Mouse (Mus musculus) thymus, adult 18-20 months (tissue): ENCODE measurements around the gene F11.

Experiments
- DNase-seq, 2 experiments: peaks; one replicate each; pipeline ENCODE4 v3.0.0; 2022; ENCODE audit warnings: mixed read lengths in 2 of 2

Gene F11

DNA sequence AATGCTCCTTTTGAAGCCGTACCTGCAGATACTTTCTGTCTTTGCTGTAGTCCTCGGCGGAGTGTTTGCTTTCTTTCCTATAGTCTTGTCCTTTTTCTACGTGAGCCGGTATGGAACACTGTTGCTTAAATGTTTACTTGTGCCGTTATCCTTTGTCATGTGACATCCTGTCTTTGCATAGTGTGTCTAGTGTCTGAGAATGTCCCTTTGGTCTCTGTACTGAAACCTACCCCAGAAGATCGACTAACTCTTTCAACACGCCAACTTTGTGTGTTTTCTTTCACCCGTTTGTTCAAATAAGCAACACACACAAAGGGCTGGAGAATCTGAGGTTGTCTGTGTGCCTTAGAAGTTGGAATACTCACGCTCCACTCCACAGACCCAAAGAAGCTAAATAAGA, at the start of gene F11:
Gene F11, minus strand, starts transcription at position 112 of the 400 bp plus-strand sequence.
- DNase-seq = no peak

DNA sequence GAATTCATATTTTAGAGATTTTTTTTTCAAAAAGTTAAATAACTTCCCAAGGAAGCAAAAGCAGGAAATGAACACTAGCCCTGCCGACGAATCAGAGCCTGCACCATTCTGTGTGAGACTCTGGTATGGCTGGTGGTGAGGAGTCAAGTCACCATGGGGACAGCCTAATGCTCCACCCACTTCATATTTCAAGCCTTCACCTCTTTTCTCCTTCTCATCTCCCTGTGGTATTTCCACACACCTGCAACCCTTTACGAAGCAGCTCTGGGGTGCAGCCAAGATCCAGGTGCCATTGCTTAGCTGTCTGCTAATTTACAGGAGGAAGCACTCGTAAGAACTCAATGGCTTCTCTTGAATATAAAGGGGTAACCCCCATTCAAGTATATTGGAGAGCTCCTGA, 49.1 kb upstream of the F11 start:
- no peak for DNase-seq

DNA sequence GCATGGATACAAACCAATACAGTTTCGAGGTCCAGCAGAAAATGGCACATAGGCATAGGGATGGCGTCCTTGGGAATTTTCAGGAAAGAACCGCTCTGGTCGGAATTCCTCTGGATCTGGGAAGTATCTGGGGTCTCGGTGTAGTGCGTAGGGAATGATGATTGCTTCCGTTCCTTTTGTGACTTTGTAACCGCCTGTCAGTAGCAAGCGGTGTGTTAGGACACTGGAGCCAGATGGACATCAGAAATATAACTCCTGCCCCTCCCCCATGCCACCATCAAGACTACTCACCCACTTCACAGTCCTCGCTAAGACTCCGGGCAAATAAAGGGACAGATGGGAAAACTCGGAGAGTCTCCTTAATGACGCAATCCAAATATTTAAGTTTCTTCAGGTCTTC, 46.5 kb upstream of the F11 start, which contains the start of gene Gm45753:
Gene Gm45753, minus strand, starts transcription at position 101 of the 400 bp plus-strand sequence.
- no peak for DNase-seq

DNA sequence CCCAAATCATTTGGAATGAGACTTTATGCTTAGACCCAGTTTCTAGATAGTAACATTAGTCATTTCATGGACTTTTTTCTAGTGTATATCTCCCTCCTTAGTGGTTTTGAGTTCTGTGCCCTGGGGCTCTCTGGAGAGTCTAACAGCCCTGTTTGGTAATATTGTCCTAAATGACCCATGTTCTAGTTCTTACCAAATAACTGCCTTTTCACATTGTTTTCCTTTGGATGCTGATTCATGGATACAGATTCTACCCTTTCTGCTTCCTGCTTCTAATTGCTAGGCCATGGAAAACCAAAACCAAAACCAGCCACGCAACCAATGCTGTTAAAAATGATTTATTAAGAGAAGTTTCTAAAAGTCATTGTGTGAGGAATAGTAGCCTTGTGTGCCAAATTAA, 43.6 kb upstream of the F11 start:
- no peak for DNase-seq

DNA sequence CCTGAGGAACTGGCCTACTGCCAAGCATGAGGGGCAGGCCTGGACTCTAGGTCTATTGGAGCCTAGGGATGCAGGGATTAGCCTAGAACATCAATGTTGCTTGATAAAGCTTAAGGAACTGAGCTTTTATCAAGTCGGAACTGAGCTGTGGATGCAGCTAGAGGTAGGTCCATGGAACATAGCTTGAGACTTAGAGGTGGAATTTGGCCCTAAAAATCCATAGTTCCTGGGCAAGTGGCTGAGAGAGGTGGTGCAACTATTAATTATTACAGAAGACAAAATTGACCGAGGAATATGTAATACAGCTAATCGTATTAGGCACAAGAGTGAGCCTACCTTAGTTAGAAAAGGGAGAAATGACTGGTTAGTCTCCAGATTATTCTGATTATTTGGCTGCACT, 42.5 kb upstream of the F11 start:
- DNase-seq = no peak

DNA sequence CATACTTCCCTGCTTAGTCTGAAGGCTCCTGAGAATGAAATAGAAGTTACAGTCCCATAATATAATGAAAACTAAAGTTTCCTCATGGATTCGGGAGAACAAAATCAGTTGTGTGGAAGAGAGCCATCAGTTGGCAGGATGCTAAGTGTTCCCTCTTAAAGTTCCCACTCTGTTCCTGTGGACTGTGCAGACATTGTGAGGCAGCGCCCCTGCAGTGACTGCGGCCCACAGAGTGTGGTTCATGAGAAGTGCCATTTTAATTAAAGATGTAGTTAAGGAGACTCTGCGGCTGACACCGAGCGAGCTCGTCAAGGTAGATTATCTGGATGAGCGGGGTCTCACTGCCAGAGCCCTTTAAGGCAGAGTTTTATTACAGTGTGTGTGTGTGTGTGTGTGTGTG, 40.6 kb upstream of the F11 start:
- DNase-seq = no peak

DNA sequence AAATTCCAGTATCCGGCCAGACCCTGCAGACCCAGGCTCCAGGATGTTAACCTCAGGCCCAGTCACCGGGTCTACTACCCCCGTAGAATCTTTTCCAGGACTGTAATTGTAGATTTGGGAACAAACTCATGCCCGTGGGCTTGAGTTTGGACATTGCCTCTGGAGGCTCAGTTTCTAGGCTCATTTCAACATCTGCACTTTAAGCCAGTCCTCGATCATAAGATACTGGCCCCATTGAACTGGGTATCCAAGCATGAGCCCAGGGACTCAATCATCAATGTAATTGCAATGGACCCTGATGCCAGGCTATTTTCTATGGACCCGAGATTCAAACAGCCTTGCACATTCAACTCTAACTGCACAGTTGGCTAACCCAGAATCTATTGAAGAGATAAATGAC, 33.4 kb upstream of the F11 start:
- no peak for DNase-seq

DNA sequence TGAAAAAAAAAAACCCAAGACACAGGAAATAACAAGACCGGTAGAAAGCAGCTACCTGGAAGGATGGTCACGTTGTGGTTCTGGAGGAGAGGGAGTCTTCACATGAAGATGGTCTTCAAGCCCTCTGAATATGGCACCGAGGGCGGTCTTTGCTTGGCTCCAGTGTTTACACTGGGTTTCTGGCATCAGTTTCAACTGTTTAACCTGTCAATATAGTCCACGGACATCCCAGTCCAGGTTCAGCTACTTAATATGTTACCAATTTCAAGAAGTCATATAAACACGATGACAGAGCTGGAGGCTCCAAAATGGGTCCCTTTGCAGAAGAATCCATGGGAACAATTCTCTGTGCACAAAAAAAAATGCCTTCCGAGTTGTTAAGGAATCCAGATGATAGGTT, 32.9 kb upstream of the F11 start, which contains the start of gene Klkb1:
Gene Klkb1, minus strand, starts transcription at position 173 of the 400 bp plus-strand sequence.
- DNase-seq = no peak

DNA sequence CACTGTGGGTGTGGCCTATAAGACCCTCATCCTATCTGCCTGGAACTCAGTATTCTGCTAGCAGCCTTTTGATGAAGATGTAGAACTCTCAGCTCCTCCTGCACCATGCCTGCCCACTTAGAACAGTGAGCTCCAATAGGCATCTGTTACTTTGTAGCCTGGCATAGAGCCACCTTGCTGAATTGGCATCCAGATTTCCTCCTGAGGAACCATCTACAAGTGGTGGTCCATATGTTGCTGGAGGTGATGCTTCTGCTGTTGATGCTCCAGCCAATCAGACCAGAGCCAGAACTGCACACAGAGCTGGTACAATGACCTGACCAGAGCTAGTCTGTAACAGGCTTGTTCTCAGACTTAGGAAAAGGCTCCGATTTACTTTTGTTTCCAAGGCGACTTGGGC, 30.0 kb upstream of the F11 start:
- no peak for DNase-seq

DNA sequence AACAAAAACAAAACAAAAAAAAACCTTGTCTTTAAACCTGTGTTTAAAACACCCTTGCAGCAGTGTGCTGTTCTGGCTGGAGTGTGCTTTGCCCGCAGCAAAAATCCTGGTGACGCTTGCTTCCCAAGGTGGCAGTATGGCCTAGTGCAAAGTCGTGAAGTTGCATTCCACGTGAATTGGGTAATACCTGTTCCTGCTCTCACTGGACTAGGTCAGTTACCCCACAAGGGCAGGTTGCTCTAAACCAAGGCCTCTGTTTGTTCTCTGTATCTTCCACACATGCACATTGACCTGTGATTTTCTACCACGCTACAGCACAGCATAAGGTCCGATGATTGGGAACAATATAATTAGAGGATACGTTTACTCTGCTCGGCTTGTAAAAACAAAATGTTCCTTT, 19.8 kb upstream of the F11 start:
- DNase-seq = no peak

DNA sequence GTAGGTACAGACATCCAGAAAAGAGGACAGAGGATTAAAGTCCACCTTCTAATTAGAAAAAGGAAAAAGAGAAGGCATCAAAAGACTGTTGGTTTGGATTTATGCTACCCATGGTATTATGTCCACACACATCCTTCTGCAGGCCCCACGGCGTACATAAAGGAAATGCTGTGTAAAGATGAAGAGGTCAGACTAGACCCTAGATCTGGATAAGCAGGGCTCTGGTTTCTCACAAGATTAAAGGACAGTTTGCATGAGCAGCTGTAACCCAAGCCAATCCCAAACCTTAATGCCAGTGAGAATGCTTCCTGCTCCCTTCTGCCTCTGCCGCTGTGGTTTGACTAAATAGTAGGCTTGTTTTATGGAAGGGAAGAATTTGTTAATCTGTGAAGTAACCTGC, 15.6 kb upstream of the F11 start:
- no peak for DNase-seq

DNA sequence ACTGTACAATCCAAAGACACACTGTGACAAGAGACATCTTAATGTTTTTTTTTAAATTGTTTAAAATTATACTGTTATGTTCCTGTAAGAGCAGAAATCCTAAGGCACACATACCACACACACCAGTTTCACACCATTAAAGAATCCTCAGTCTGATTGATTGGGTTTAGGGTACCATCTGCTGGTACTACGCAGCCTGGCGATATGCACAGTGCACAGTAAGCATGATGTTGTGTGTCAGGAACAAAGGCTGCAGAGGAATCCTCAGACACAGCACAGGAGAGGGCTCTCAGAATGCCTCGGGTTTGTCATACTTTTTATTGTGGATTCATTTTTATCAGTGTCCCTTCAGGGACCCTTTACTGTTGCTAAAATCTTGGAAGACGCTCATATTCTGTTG, 12.5 kb upstream of the F11 start:
- no peak for DNase-seq

DNA sequence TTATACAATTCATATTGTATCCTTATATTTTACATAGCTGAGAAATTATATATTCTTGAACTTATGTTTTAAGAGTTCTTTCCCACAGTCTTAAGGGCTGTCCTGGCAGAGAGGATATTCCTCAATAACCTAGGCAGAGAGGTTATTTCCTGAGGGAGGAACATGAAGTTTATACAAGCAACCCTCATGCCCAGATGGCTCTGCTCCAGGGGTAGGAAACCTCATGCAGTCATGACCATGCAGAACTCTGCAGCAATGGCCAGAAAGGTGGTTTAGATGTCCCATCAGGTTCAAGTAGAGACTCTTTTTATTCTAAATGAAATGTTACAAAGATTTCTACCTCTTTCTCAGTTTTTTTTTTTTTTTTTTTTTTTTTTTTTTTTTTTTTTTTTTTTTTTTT, 7.2 kb upstream of the F11 start:
- no peak for DNase-seq

DNA sequence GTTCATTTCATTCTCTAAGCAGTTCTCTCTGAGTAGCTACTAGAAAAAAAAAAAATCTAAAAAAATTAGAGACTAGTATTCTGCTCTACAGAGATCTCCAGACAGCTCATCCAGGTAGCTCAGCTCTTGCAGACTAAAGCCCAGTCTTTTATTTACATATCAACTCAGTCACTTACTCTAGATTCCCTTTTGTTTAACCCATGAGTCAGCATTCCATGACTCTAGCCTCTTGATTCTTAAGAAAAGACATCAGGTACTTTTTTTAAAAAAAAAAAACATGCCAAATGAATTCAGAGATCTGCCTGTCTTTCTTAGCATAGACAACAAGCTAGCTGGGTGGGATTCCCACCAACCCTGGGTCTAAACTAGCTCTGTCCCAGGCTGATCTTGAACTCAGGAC, 6.7 kb upstream of the F11 start:
- no peak for DNase-seq

DNA sequence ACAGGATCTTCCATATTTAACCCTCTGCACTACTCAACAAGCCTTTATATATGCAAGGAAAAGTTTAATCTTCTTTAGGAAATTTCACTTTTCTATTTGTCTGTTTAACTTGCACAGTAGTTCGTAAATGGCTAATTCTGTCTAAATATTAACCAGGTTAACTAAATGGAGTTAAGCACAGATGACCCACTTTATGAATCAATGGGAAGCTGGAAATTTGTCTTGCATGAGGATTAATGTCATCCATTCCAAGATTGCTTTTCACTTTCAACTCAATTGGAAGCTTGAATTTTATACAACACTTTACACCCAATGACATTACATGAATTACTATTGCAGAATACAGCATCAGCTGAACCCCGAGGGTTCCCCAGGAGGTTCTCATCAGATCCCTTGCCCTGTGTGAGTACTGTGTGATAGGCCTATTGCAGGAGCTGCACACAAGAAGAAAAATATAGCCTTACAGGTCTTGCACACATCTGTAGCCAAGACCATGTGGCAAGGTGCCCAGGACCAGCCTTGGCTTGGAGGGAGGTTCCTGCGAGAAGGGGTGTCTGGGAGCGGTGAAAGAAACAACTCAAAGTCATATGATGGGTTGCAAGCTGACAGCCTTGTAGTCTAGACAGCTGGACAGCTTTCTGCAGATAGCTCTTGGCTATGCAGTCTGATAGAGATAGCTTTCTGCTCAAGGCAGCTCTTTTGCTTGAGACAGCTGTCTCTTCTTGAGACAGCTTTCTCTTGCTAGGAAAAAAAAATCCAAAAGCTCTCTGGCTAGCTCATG, 6.0 kb upstream of the F11 start:
- no peak for DNase-seq

DNA sequence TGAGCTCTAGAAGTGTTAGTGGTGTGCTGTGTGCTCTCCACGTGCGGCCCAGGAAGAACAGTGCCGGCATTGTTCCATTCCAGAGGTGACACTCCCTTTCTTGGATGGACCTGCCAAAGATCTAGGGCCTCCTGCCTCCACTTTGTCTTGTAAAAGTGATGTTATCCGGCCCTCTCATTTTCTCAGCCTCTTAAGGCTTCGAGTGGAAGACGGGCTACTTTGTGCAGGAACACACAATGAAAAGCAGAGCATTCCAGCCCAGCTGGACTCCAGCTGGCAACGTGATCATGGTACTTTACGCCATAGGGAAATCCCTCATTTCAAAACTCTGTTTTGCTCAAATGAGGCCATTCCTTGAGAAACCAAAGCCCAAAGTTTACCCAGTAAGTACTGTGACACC, 5.2 kb upstream of the F11 start:
- DNase-seq = no peak

DNA sequence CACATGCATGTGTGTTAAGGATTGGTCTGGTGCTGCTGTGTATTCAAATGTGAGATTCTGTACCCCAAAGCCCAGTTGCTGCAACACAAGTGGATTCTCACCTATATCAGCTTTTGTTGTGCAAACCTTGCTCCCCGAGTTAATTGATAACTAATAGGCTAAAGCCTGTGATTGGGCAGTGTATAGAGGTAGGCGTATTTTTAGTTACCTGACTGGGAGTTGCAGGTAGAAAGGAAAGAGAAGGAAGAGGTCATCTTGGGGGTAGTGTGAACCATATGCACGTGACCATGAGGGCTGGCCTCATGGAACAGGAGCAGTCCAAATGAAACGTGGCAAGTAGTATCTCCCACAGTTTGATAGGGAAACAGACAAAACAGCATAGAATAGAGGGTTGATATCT, 3.1 kb upstream of the F11 start:
- DNase-seq = no peak

DNA sequence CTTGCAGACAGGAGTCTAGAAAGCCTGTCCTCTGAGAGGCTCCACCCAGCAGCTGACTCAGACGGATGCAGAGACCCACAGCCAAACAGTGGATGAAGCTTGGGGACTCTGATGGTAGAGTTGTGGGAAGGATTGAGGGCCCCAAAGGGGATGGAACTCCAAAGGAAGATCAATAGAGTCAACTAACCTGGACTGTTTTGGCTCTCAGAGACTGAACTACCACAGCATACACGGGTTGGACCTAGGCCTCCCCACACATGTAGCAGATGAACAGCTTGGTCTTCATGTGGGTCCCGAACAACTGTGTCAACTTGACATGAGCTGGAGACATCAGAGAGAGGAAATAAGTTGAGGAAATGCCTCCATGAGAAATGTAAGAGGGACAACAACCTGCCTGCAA, 1.0 kb upstream of the F11 start:
- no peak for DNase-seq

DNA sequence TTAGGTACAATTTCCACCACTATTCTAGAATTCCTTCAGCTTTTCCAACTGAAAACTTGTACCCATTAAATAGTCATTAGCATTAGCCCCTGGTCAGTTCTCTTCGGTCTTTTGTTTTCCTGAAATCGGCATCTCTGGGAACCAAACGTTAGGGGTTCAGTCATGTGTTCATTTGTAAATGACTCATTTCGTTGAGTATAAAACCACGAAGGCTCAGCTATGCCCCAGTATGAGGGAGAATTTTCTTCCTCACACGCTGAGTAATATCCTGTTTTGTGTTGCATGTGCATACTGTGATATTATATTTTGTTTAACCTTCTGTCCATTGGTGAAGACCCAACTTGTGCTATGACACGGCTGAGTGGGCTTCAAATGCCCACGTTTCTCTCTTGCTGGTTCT, 3.4 kb downstream of the F11 start:
- no peak for DNase-seq

DNA sequence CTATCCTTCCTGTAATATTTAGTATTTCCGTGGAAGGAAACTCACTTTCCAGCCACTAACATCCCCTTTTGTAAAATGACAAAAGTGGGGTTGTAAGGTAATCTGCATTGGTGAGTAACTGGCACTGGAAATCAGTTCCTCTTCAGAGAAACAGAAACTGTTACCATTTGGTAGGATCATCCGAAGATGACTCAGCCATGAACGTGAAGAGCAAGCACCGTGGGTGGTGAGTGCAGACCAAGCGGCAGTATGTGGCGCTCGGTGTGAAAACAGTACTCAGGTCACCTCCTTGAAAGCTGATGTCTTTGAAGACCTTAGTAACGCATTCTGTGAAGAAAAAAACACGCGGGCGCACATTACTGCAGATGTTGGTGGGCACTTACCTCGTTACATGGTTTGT, 6.8 kb downstream of the F11 start:
- DNase-seq = no peak

DNA sequence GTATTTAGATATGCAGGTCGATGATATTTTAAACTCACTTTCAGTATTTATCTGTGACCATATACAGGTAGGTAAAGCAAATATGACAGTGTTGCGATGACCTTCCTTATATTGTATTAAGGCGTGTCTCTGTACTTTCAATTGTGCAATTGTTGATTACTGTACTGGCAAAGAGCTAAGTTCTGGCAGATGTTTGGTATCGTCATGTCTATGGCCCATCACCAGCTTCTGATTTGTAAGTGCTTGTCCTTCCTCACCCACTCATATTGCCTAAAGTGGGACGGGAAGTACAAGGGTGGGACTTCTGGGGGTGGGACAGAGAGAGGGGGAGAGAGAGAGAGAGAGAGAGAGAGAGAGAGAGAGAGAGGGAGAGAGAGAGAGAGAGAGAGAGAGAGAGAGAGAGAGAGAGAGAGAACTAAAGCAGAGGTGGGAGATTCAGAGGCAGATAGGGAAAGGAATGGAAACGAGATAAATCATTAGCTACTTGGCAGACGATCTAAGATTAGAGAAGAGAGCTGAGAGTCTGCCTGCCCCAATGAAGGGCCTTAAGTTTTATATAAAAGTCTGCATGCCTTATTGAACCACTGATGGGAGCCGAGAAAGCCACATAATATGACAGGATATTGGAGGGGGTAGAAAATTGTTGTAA, 7.5 kb downstream of the F11 start:
- no peak for DNase-seq

DNA sequence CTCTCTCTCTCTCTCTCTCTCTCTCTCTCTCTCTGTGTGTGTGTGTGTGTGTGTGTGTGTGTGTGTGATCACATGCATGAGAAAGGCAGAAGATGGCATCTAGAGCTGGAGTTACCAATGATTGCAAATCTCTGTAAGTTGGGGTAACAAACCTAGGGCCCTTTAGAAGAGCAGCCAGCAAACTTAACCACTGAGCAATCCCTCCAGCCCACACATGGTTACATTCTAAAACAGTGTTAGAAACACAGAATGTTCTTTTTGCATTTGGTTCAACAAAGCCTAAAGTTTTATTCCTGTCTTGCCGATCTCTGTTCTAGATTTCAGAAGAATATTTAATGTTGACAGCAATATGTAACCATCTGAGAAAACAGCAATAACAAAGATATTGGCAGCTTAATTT, 8.2 kb downstream of the F11 start:
- DNase-seq = no peak

DNA sequence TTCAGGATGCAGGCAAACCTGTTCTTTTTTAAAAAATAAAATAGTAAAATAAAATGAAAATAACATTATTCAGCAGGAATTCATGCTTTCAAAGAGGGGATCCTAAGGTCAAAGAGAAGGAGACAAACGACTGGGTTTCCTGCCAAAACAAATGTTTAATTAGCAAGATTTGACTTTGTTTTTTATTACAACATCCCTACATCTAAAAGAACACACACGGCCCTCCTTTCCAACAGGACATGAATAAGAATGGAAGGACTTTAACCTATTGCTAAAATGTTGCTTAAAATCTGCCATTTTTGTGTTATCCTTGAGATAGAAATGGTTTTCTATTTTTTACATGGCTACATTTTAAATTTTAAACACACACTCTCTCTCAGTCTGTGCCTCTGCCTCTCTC, 8.7 kb downstream of the F11 start:
- DNase-seq = no peak

DNA sequence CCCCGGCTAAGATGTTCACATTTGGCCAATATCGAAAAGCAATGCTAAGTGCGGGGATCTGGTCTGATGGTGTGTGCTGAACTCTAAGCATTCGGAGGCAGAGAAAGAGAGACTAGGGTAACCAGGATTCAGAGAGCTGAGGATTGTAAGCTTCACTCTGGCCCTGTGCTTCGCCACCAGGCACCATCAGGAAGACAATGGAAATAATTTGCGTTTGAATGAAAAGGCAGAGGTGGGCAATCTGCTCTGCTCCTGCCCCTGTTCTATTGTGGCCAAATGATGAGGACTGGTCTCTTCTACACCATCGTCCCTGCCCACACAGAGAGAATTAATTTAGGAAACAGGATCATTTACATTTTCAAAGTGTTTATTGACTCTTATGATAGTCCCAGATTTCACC, 15.5 kb downstream of the F11 start:
- no peak for DNase-seq

DNA sequence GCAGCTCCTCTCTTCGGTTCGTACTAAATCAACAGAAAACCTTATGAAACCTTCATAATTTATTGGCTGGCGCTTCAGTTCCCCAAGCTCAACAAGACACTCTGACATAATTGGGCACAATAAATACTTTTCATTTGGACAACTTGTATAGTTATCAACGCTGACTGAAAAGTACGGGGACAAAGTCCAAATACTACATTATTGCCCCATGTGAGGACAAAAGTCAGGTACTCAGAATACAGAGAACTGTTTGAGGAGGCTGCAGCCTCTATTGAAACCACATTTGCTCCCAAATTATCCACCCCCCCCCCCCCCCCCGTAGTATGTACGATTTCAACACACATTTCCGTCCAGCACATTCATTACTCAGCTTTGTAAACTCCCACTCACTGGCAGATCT, 22.5 kb downstream of the F11 start:
- no peak for DNase-seq
